Mouse (Mus musculus): ENCODE data around the gene Sass6. TPM values are rescaled to one million over a fixed set of nuclear protein-coding genes. Genes with fewer than 3 reads are reported as not detected.
"Not testable (repeated sequence)": the region's sequence is repeated elsewhere in the genome, so short reads cannot be mapped to it uniquely, and the experiment has no call there.

Gene Sass6
- polyA plus RNA-seq, 1 experiment from 2014 or later: 20.7 TPM

- Histone ChIP-seq H3K27me3 (no peaks in the 10 kb centered on the region), H3K4me3 (replicated peaks) (no peak overlapping the region), H3K9ac (no peak overlapping the region; the same call in 1 of the 2 replicates), H3K4me1 (replicated peaks) (peaks cover 60% of the 10 kb centered on the region), H3K4me2 (no peak overlapping the region), H3K27ac (no peak overlapping the region), H3K36me3 (peaks cover 13% of the 10 kb centered on the region; the same call in 1 of the 2 replicates), H3K9me3 (replicated peaks) (no peaks in the 10 kb centered on the region)
- no peak for ATAC-seq (ENCODE audit: low read depth)
- no peak for DNase-seq
- WGBS (ENCODE audit: insufficient replicate concordance): 56% methylated on average over 5 of the region's 5 CpGs
Measured at GRCm38 (mm10) chr3:116653278-116653945, 58.6 kb downstream of the Sass6 start.

GRCm38 (mm10) chr3:116654051-116654450 is 59.3 kb downstream of the Sass6 start:
- peaks cover 65% of the 10 kb centered on the region for H3K4me1 ChIP-seq (replicated peaks)
- not testable (repeated sequence) for H3K9me3 ChIP-seq (replicated peaks); H3K27ac ChIP-seq; DNase-seq; H3K36me3 ChIP-seq; H3K4me3 ChIP-seq (replicated peaks); H3K9ac ChIP-seq; H3K27me3 ChIP-seq; H3K4me2 ChIP-seq; ATAC-seq (ENCODE audit: low read depth)
- WGBS (ENCODE audit: insufficient replicate concordance): 72% methylated on average over 11 of the region's 11 CpGs

GRCm38 (mm10) chr3:116656184-116656965 is 61.6 kb downstream of the Sass6 start:
- H3K4me2 ChIP-seq: no peak overlapping the region
- 68% methylated on average over 7 of the region's 7 CpGs for WGBS (ENCODE audit: insufficient replicate concordance)
- H3K4me1 ChIP-seq (replicated peaks): peaks cover 82% of the 10 kb centered on the region
- no peak overlapping the region for H3K27ac ChIP-seq
- DNase-seq (no peak), ATAC-seq (ENCODE audit: low read depth) (no peak)
- no peaks in the 10 kb centered on the region for H3K9me3 ChIP-seq (replicated peaks)
- no peaks in the 10 kb centered on the region for H3K36me3 ChIP-seq
- no peak overlapping the region for H3K9ac ChIP-seq
- no peaks in the 10 kb centered on the region for H3K27me3 ChIP-seq
- no peak overlapping the region for H3K4me3 ChIP-seq (replicated peaks)

GRCm38 (mm10) chr3:116658928-116659565 is 64.3 kb downstream of the Sass6 start:
- H3K27ac ChIP-seq: no peak overlapping the region
- H3K4me1 ChIP-seq (replicated peaks): peaks cover 74% of the 10 kb centered on the region
- H3K4me2 ChIP-seq: peak overlapping the region; percentile 75; the same call in 1 of the 2 replicates
- DNase-seq (no peak), ATAC-seq (ENCODE audit: low read depth) (no peak)
- H3K9ac ChIP-seq: no peak overlapping the region
- H3K36me3 ChIP-seq: no peaks in the 10 kb centered on the region
- WGBS (ENCODE audit: insufficient replicate concordance): 64% methylated on average over 15 of the region's 15 CpGs
- no peaks in the 10 kb centered on the region for H3K27me3 ChIP-seq
- H3K9me3 ChIP-seq (replicated peaks): no peaks in the 10 kb centered on the region
- no peak overlapping the region for H3K4me3 ChIP-seq (replicated peaks)

- Histone ChIP-seq H3K27ac (no peak overlapping the region), H3K36me3 (no peaks in the 10 kb centered on the region), H3K4me1 (replicated peaks) (peaks cover 67% of the 10 kb centered on the region), H3K9me3 (replicated peaks) (no peaks in the 10 kb centered on the region), H3K9ac (no peak overlapping the region; the same call in 1 of the 2 replicates), H3K4me3 (replicated peaks) (peak overlapping the region; percentile 97), H3K27me3 (no peaks in the 10 kb centered on the region), H3K4me2 (peak overlapping the region; percentile 75)
- 68% methylated on average over 13 of the region's 13 CpGs for WGBS (ENCODE audit: insufficient replicate concordance)
- DNase-seq (no peak), ATAC-seq (ENCODE audit: low read depth) (no peak)
Measured at GRCm38 (mm10) chr3:116659856-116660430, 65.2 kb downstream of the Sass6 start.

GRCm38 (mm10) chr3:116661288-116661869 is 66.6 kb downstream of the Sass6 start:
- no peak for ATAC-seq (ENCODE audit: low read depth)
- H3K9me3 ChIP-seq (replicated peaks): no peaks in the 10 kb centered on the region
- DNase-seq: no peak
- H3K4me2 ChIP-seq: peak overlapping the region; percentile 75
- peaks cover 59% of the 10 kb centered on the region for H3K4me1 ChIP-seq (replicated peaks)
- 5% methylated on average over 16 of the region's 16 CpGs for WGBS (ENCODE audit: insufficient replicate concordance)
- no peaks in the 10 kb centered on the region for H3K36me3 ChIP-seq
- peak overlapping the region; percentile 97 for H3K4me3 ChIP-seq (replicated peaks)
- peak overlapping the region; percentile 90 for H3K27ac ChIP-seq
- H3K9ac ChIP-seq: peak overlapping the region; percentile 98
- no peaks in the 10 kb centered on the region for H3K27me3 ChIP-seq

GRCm38 (mm10) chr3:116661870-116662414 is 67.2 kb downstream of the Sass6 start:
- H3K9me3 ChIP-seq (replicated peaks): no peaks in the 10 kb centered on the region
- H3K9ac ChIP-seq: peak overlapping the region; percentile 98
- DNase-seq (peak; percentile 49), ATAC-seq (ENCODE audit: low read depth) (peak; percentile 82)
- peaks cover 54% of the 10 kb centered on the region for H3K4me1 ChIP-seq (replicated peaks)
- peak overlapping the region; percentile 75 for H3K4me2 ChIP-seq
- H3K4me3 ChIP-seq (replicated peaks): peak overlapping the region; percentile 97
- no peaks in the 10 kb centered on the region for H3K36me3 ChIP-seq
- under 1% methylated on average over 67 of the region's 68 CpGs for WGBS (ENCODE audit: insufficient replicate concordance)
- no peaks in the 10 kb centered on the region for H3K27me3 ChIP-seq
- peak overlapping the region; percentile 90 for H3K27ac ChIP-seq

GRCm38 (mm10) chr3:116662463-116662863 is 67.7 kb downstream of the Sass6 start, which contains the start of gene Mfsd14a:
TSS of gene Mfsd14a (minus strand) at chr3:116662677.
- Histone ChIP-seq H3K4me3 (replicated peaks) (peak within 1 kb of the TSS; percentile 97), H3K9me3 (replicated peaks) (no peaks in the 10 kb centered on the region), H3K27ac (peak within 1 kb of the TSS; percentile 90), H3K27me3 (no peaks in the 10 kb centered on the region), H3K9ac (peak within 1 kb of the TSS; percentile 98), H3K4me1 (replicated peaks) (peaks cover 48% of the 10 kb centered on the region), H3K4me2 (peak within 1 kb of the TSS; percentile 75), H3K36me3 (peaks cover 2% of the 10 kb centered on the region; the same call in 1 of the 2 replicates)
- ATAC-seq (ENCODE audit: low read depth) (peak; percentile 96), DNase-seq (peak; percentile 99)
- under 1% methylated on average over 39 of the region's 39 CpGs for WGBS (ENCODE audit: insufficient replicate concordance)

GRCm38 (mm10) chr3:116664281-116664680 is 69.5 kb downstream of the Sass6 start:
- not testable (repeated sequence) for H3K9ac ChIP-seq; H3K4me3 ChIP-seq (replicated peaks); H3K27ac ChIP-seq; H3K27me3 ChIP-seq; H3K9me3 ChIP-seq (replicated peaks); H3K4me2 ChIP-seq; ATAC-seq (ENCODE audit: low read depth); DNase-seq
- H3K36me3 ChIP-seq: peaks cover 14% of the 10 kb centered on the region; the same call in 1 of the 2 replicates
- WGBS (ENCODE audit: insufficient replicate concordance): 87% methylated on average over 9 of the region's 9 CpGs
- H3K4me1 ChIP-seq (replicated peaks): peaks cover 33% of the 10 kb centered on the region

Data from liver, embryonic 13.5 days (tissue).